Mouse (Mus musculus) liver, embryonic 14.5 days (tissue): ENCODE data around the gene Hmgcll1. TPM values are rescaled to one million over a fixed set of nuclear protein-coding genes. Genes with fewer than 3 reads are reported as not detected.
"Not testable (repeated sequence)": the region's sequence is repeated elsewhere in the genome, so short reads cannot be mapped to it uniquely, and the experiment has no call there.

ENCODE experiments used
- ATAC-seq: fragments of 200-750 bp; cut with Nextera tagmentation; 2 replicates; pipeline ENCODE4 v1.8.0; 2017; ENCODE audit warnings: moderate number of reproducible peaks, mild to moderate bottlenecking, moderate library complexity; ENCODE audit not compliant: insufficient read depth
- DNase-seq, 3 experiments: peaks; one replicate each; pipeline ENCODE4 v3.0.0-alpha.2; 2012 to 2013; ENCODE audit warnings: low read depth in 3 of 3, low spot score in 3 of 3
- H3K27ac ChIP-seq: fragments of 300-500 bp; sonication (generic); 2 replicates; pipeline ENCODE4 v1.5.1; 2014; ENCODE audit warnings: moderate library complexity, mild to moderate bottlenecking, control low read depth, inconsistent platforms
- H3K27me3 ChIP-seq: fragments of 300-500 bp; sonication (generic); 2 replicates; pipeline ENCODE4 v1.6.1; 2014; ENCODE audit warnings: mild to moderate bottlenecking, low read length, moderate library complexity; ENCODE audit not compliant: control insufficient read depth, insufficient read depth
- H3K36me3 ChIP-seq: fragments of 300-500 bp; sonication (generic); replicated peaks from 2 replicates; pipeline ENCODE4 v1.6.1; 2014; ENCODE audit warnings: low read depth; ENCODE audit not compliant: control insufficient read depth, insufficient read depth
- H3K4me1 ChIP-seq, 2 experiments: fragments of 200-500 bp in 1 of 2; fragments of 300-500 bp in 1 of 2; sonication (generic) in 1 of 2; replicated peaks; 2 replicates each; pipeline ENCODE4 v1.6.1; 2012 to 2014; ENCODE audit warnings: antibody characterized with exemption in 1 of 2, inconsistent platforms in 1 of 2, low read length in 1 of 2; ENCODE audit not compliant: control insufficient read depth in 2 of 2, insufficient read depth in 2 of 2
- H3K4me2 ChIP-seq: fragments of 300-500 bp; sonication (generic); 2 replicates; pipeline ENCODE4 v1.6.1; 2014; ENCODE audit warnings: low read depth, mild to moderate bottlenecking, control low read depth, moderate library complexity
- H3K4me3 ChIP-seq, 2 experiments: fragments of 200-500 bp in 1 of 2; fragments of 300-500 bp in 1 of 2; sonication (generic) in 1 of 2; 2 replicates each; pipeline ENCODE4 v1.5.1; 2012 to 2014; ENCODE audit warnings: low read depth in 2 of 2, low read length in 2 of 2, mild to moderate bottlenecking in 2 of 2, control low read depth in 1 of 2, inconsistent platforms in 1 of 2, moderate library complexity in 1 of 2; ENCODE audit not compliant: insufficient read depth in 1 of 2
- H3K9ac ChIP-seq: fragments of 300-500 bp; sonication (generic); replicated peaks from 2 replicates; pipeline ENCODE4 v1.6.1; 2014; ENCODE audit warnings: mild to moderate bottlenecking, control low read depth, moderate library complexity
- H3K9me3 ChIP-seq: fragments of 300-500 bp; sonication (generic); 2 replicates; pipeline ENCODE4 v1.6.1; 2016; ENCODE audit warnings: low read length, mixed read lengths; ENCODE audit not compliant: control insufficient read depth
- CTCF ChIP-seq: IDR thresholded peaks from 2 replicates; pipeline ENCODE4 v1.5.1; 2016; ENCODE audit warnings: antibody characterized with exemption, low read depth, control low read depth
- EP300 ChIP-seq: IDR thresholded peaks from 2 replicates; pipeline ENCODE4 v1.6.1; 2016; ENCODE audit warnings: antibody characterized with exemption, low read depth
- WGBS: fragments of 180-500 bp; shearing (Covaris S2); extraction: QIAGEN DNeasy Blood & Tissue Kit; methylation state at CpG from one replicate; pipeline ENCODE4 v1.1.7; 2014; ENCODE audit not compliant: insufficient replicate concordance; 5-methylcytosine and 5-hydroxymethylcytosine counted together
- polyA plus RNA-seq, 2 experiments: library from polyadenylated mRNA; depleted of rRNA in 1 of 2; stranded (reverse) in 1 of 2; unstranded in 1 of 2; fragments of >200 nt; fragmentation: Nextera tagmentation in 1 of 2; extraction: Ambion mirVana in 1 of 2; gene quantifications; 2 replicates each; pipeline versions ENCODE4 v1.2.1 to v1.2.3; 2012 to 2014

Hmgcll1 gene
- polyA plus RNA-seq, 2 experiments, result 0.13 to 0.15 TPM

DNA sequence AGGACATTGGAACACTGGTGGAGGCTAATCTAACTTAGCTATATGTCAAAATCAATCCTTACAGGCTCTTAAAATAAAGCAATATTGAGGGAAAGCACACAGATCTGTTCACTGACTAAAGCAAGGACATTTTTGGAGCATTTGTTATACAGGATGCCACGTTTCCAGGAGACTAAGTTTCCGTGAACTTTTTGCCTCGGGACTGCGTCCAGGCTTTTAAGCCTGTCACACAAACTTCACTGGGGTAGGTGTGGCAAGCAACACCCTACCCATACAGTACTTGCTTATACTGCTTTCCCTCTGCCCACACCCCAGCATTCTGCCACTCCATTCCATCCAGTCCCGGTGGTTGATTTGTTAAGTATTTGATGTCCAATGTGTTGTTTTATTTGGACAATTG is 90.2 kb downstream of the Hmgcll1 start:
- H3K27ac ChIP-seq, result no peak overlapping the region
- H3K4me2 ChIP-seq, result no peak overlapping the region
- no peak for DNase-seq
- 61% methylated on average over 5 of the region's 5 CpGs for WGBS
- H3K9me3 ChIP-seq, result no peaks in the 10 kb centered on the region
- H3K4me1 ChIP-seq, result no peaks in the 10 kb centered on the region
- no peak overlapping the region for H3K4me3 ChIP-seq
- H3K9ac ChIP-seq, result no peak overlapping the region
- no peaks in the 10 kb centered on the region for H3K36me3 ChIP-seq
- H3K27me3 ChIP-seq, result no peaks in the 10 kb centered on the region
- no peak for ATAC-seq
- TF ChIP-seq CTCF, result no peak
- no peak for TF ChIP-seq EP300

- H3K4me1 ChIP-seq, H3K36me3 ChIP-seq, H3K4me3 ChIP-seq, H3K27me3 ChIP-seq, H3K27ac ChIP-seq, H3K9me3 ChIP-seq, H3K9ac ChIP-seq, H3K4me2 ChIP-seq, ATAC-seq: not testable (repeated sequence)
- DNase-seq, result peak; percentile 7 to 26 (median 24)
- TF ChIP-seq CTCF, result peak; percentile 57
- 0% methylated on average over 2 of the region's 2 CpGs for WGBS
Observed at GRCm38 (mm10) chr9:76122888-76123287, 108.2 kb downstream of the Hmgcll1 start.

- Histone ChIP-seq H3K4me2 (no peak overlapping the region), H3K27ac (no peak overlapping the region), H3K9ac (no peak overlapping the region), H3K36me3 (no peaks in the 10 kb centered on the region), H3K9me3 (no peaks in the 10 kb centered on the region), H3K4me3 (no peak overlapping the region), H3K27me3 (no peaks in the 10 kb centered on the region), H3K4me1 (no peaks in the 10 kb centered on the region)
- TF ChIP-seq EP300 (no peak), CTCF (no peak)
- DNase-seq (no peak), ATAC-seq (no peak)
- 61% methylated on average over 4 of the region's 4 CpGs for WGBS
Observed at GRCm38 (mm10) chr9:76124249-76124648, 109.6 kb downstream of the Hmgcll1 start.

- ATAC-seq, result no peak
- DNase-seq, result no peak
- Histone ChIP-seq H3K27me3 (no peaks in the 10 kb centered on the region), H3K4me2 (no peak overlapping the region), H3K36me3 (no peaks in the 10 kb centered on the region), H3K27ac (no peak overlapping the region), H3K4me3 (no peak overlapping the region), H3K9ac (no peak overlapping the region), H3K9me3 (no peaks in the 10 kb centered on the region), H3K4me1 (no peaks in the 10 kb centered on the region)
- TF ChIP-seq EP300 (no peak), CTCF (no peak)
- WGBS, result 15% methylated on average over 1 of the region's 1 CpGs
Observed at GRCm38 (mm10) chr9:76129353-76129752, 114.7 kb downstream of the Hmgcll1 start.

DNA sequence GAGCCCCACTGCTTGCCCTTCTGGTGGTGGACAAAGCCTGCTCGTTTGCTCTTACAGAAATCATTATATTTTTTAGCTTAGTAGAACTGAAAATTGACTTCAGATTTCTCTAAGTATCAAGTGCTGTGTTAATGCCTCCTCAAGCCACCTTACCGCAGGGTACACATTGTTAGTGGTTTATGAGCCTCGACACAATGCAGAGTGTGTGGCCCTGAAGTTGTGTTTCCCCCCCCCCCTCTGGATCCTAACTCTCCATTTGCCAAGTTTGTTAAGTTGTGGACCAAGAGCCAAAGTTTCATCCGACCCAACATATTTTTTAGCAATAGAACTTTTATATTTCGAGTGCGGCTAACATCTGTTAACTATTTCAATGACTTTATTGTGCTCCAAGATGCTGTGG is 119.4 kb downstream of the Hmgcll1 start:
- no peaks in the 10 kb centered on the region for H3K27me3 ChIP-seq
- H3K27ac ChIP-seq, result no peak overlapping the region
- no peaks in the 10 kb centered on the region for H3K36me3 ChIP-seq
- WGBS, result 57% methylated on average over 6 of the region's 6 CpGs
- no peak overlapping the region for H3K4me2 ChIP-seq
- DNase-seq (no peak), ATAC-seq (no peak)
- H3K4me3 ChIP-seq, result no peak overlapping the region
- no peak for TF ChIP-seq EP300
- TF ChIP-seq CTCF, result no peak
- H3K9me3 ChIP-seq, result no peaks in the 10 kb centered on the region
- no peaks in the 10 kb centered on the region for H3K4me1 ChIP-seq
- no peak overlapping the region for H3K9ac ChIP-seq
